Mouse (Mus musculus): ENCODE measurements at regions not wholly inside any gene's neighbourhood (a gene's known extent, or its start where the extent isn't known, plus 50 kb on each side); places are given as distances from the start of the nearest gene placed in this dataset.
A peak's percentile ranks its signal among the peaks of the same experiment; 100 is the strongest.

- H3K36me3 ChIP-seq (ENCODE audit: control insufficient read depth in 1 of 2, insufficient read depth in 2 of 2, low read length in 2 of 2), result no peaks in the 10 kb centered on the region
- no peak overlapping the region for H3K9ac ChIP-seq (ENCODE audit: control insufficient read depth, low read depth, low read length, poor library complexity, severe bottlenecking)
- no peaks in the 10 kb centered on the region for H3K9me3 ChIP-seq (replicated peaks; ENCODE audit: insufficient read depth, low read length)
- no peaks in the 10 kb centered on the region for H3K4me1 ChIP-seq (ENCODE audit: control insufficient read depth in 1 of 2, insufficient read depth in 2 of 2, low read length in 2 of 2)
- peak; percentile 38 for DNase-seq (ENCODE audit: low read depth, low spot score)
- H3K4me3 ChIP-seq (ENCODE audit: control insufficient read depth in 1 of 2, insufficient read depth in 1 of 2, low read depth in 2 of 2, low read length in 2 of 2), result no peak overlapping the region
- no peaks in the 10 kb centered on the region for H3K79me2 ChIP-seq (ENCODE audit: control insufficient read depth, insufficient read depth, low read length, poor library complexity)
- H3K27ac ChIP-seq (ENCODE audit: control insufficient read depth, low read depth, low read length), result no peak overlapping the region
- TF ChIP-seq RAD21 (IDR thresholded peaks at IDR 0.05; ENCODE audit: low read depth, low read length) (peak; percentile 51), MYB (IDR thresholded peaks at IDR 0.05; ENCODE audit: low read depth, low read length) (no peak), SMC3 (IDR thresholded peaks at IDR 0.05; ENCODE audit: low read depth, low read length) (peak; percentile 39), CTCF (IDR thresholded peaks at IDR 0.05 in 2 of 3, conservative IDR thresholded peaks at IDR 0.05 in 1 of 3; ENCODE audit: control insufficient read depth in 1 of 3, insufficient read depth in 1 of 3, low read depth in 2 of 3, low read length in 3 of 3, poor library complexity in 1 of 3, severe bottlenecking in 1 of 3) (peak; percentile 49 to 53 (median 51); a peak in 5 of 6 replicates), NRF1 (IDR thresholded peaks at IDR 0.05; ENCODE audit: insufficient read depth, low read depth, low read length, poor library complexity, severe bottlenecking) (no peak), ZC3H11A (IDR thresholded peaks at IDR 0.05; ENCODE audit: low read depth, low read length) (peak; percentile 19; the same call in 1 of the 2 replicates), ZMIZ1 (IDR thresholded peaks at IDR 0.05; ENCODE audit: low read depth, low read length) (no peak)
- no peaks in the 10 kb centered on the region for H3K27me3 ChIP-seq (ENCODE audit: control insufficient read depth in 1 of 2, insufficient read depth in 2 of 2, low read length in 2 of 2)
Measured at GRCm38 (mm10) chr1:186456131-186456530, 249.7 kb downstream of the Tgfb2 start.

GRCm38 (mm10) chr1:186455177-186455660, 250.6 kb downstream of the Tgfb2 start:
- Histone ChIP-seq H3K4me3 (ENCODE audit: control insufficient read depth in 1 of 2, insufficient read depth in 1 of 2, low read depth in 2 of 2, low read length in 2 of 2) (no peak overlapping the region), H3K9me3 (replicated peaks; ENCODE audit: insufficient read depth, low read length) (no peaks in the 10 kb centered on the region), H3K79me2 (ENCODE audit: control insufficient read depth, insufficient read depth, low read length, poor library complexity) (no peaks in the 10 kb centered on the region), H3K27me3 (ENCODE audit: control insufficient read depth in 1 of 2, insufficient read depth in 2 of 2, low read length in 2 of 2) (no peaks in the 10 kb centered on the region), H3K27ac (ENCODE audit: control insufficient read depth, low read depth, low read length) (no peak overlapping the region), H3K4me1 (ENCODE audit: control insufficient read depth in 1 of 2, insufficient read depth in 2 of 2, low read length in 2 of 2) (no peaks in the 10 kb centered on the region), H3K9ac (ENCODE audit: control insufficient read depth, low read depth, low read length, poor library complexity, severe bottlenecking) (no peak overlapping the region), H3K36me3 (ENCODE audit: control insufficient read depth in 1 of 2, insufficient read depth in 2 of 2, low read length in 2 of 2) (no peaks in the 10 kb centered on the region)
- TF ChIP-seq TCF12 (IDR thresholded peaks at IDR 0.05; ENCODE audit: low read depth, low read length) (no peak), NRF1 (IDR thresholded peaks at IDR 0.05; ENCODE audit: insufficient read depth, low read depth, low read length, poor library complexity, severe bottlenecking) (no peak), EP300 (IDR thresholded peaks at IDR 0.05; ENCODE audit: low read depth in 1 of 2, low read length in 2 of 2) (no peak), E2F4 (IDR thresholded peaks at IDR 0.05; ENCODE audit: borderline replicate concordance, low read depth, low read length) (no peak), RAD21 (IDR thresholded peaks at IDR 0.05; ENCODE audit: low read depth, low read length) (no peak), CHD2 (IDR thresholded peaks at IDR 0.05; ENCODE audit: low read length) (no peak), ZKSCAN1 (IDR thresholded peaks at IDR 0.05; ENCODE audit: low read depth, low read length) (no peak), ZNF384 (IDR thresholded peaks at IDR 0.05; ENCODE audit: low read depth, low read length) (no peak), USF1 (IDR thresholded peaks at IDR 0.05; ENCODE audit: low read depth, low read length) (no peak), RCOR1 (IDR thresholded peaks at IDR 0.05; ENCODE audit: low read depth, low read length) (no peak), BHLHE40 (IDR thresholded peaks at IDR 0.05; ENCODE audit: borderline replicate concordance, low read depth, low read length) (no peak), MYB (IDR thresholded peaks at IDR 0.05; ENCODE audit: low read depth, low read length) (no peak), ELF1 (IDR thresholded peaks at IDR 0.05; ENCODE audit: low read depth, low read length) (no peak), CTCF (IDR thresholded peaks at IDR 0.05 in 2 of 3, conservative IDR thresholded peaks at IDR 0.05 in 1 of 3; ENCODE audit: control insufficient read depth in 1 of 3, insufficient read depth in 1 of 3, low read depth in 2 of 3, low read length in 3 of 3, poor library complexity in 1 of 3, severe bottlenecking in 1 of 3) (no peak), GABPA (IDR thresholded peaks at IDR 0.05; ENCODE audit: low read depth, low read length) (no peak)
- DNase-seq (ENCODE audit: low read depth, low spot score), result no peak

Data from MEL (cell line).